Mouse (Mus musculus) embryonic facial prominence, embryonic 15.5 days (tissue): Measurements from ENCODE around the gene Nans. TPM values are rescaled to one million over a fixed set of nuclear protein-coding genes. Genes with fewer than 3 reads are reported as not detected.

Experiments
- ATAC-seq: fragments of 200-750 bp; cut with Nextera tagmentation; 2 replicates; pipeline ENCODE4 v1.8.0; 2017; ENCODE audit warnings: low read depth, moderate TSS enrichment; ENCODE audit not compliant: insufficient number of reproducible peaks, low FRiP score, low TSS enrichment
- H3K27ac ChIP-seq: fragments of 300-500 bp; sonication (generic); replicated peaks from 2 replicates; pipeline ENCODE4 v1.5.1; 2015; ENCODE audit warnings: mild to moderate bottlenecking, inconsistent platforms
- H3K27me3 ChIP-seq: fragments of 300-500 bp; sonication (generic); 2 replicates; pipeline ENCODE4 v1.6.1; 2015; ENCODE audit warnings: inconsistent platforms
- H3K36me3 ChIP-seq: fragments of 300-500 bp; sonication (generic); 2 replicates; pipeline ENCODE4 v1.6.1; 2015; ENCODE audit warnings: mild to moderate bottlenecking, inconsistent platforms
- H3K4me1 ChIP-seq: fragments of 300-500 bp; sonication (generic); 2 replicates; pipeline ENCODE4 v1.6.1; 2015; ENCODE audit warnings: inconsistent platforms
- H3K4me2 ChIP-seq: fragments of 300-500 bp; sonication (generic); replicated peaks from 2 replicates; pipeline ENCODE4 v1.6.1; 2015; ENCODE audit warnings: mild to moderate bottlenecking, inconsistent platforms
- H3K4me3 ChIP-seq: fragments of 300-500 bp; sonication (generic); replicated peaks from 2 replicates; pipeline ENCODE4 v1.5.1; 2015; ENCODE audit warnings: mild to moderate bottlenecking, inconsistent platforms
- H3K9ac ChIP-seq: fragments of 300-500 bp; sonication (generic); 2 replicates; pipeline ENCODE4 v1.6.1; 2015; ENCODE audit warnings: inconsistent platforms
- H3K9me3 ChIP-seq: fragments of 300-500 bp; sonication (generic); replicated peaks from 2 replicates; pipeline ENCODE4 v1.6.1; 2016; ENCODE audit warnings: inconsistent platforms
- WGBS: fragments of 180-500 bp; shearing (Covaris S2); methylation state at CpG from one replicate; pipeline ENCODE4 v1.1.7; 2015; 5-methylcytosine and 5-hydroxymethylcytosine counted together
- polyA plus RNA-seq: library from polyadenylated mRNA; unstranded; fragments of >200 nt; fragmentation: Nextera tagmentation; extraction: Ambion mirVana; gene quantifications from 2 replicates; pipeline ENCODE4 v1.2.1, GENCODE M21; 2015

Gene Nans
- polyA plus RNA-seq, 1 experiment from 2014 or later = 85.1 TPM

GRCm38 (mm10) chr4:46535094-46535830 lies 46.2 kb downstream of the Nans start:
- no peak overlapping the region for H3K27ac ChIP-seq
- H3K9ac ChIP-seq = peak overlapping the region; percentile 24; the same call in 1 of the 2 replicates
- ATAC-seq = no peak
- H3K27me3 ChIP-seq = peaks cover 43% of the 10 kb centered on the region
- no peaks in the 10 kb centered on the region for H3K9me3 ChIP-seq
- H3K4me3 ChIP-seq = peak overlapping the region; percentile 50
- peak overlapping the region; percentile 80 for H3K4me2 ChIP-seq
- 11% methylated on average over 16 of the region's 16 CpGs for WGBS
- H3K36me3 ChIP-seq = no peaks in the 10 kb centered on the region
- H3K4me1 ChIP-seq = peaks cover 20% of the 10 kb centered on the region

GRCm38 (mm10) chr4:46535840-46536361 lies 46.9 kb downstream of the Nans start, which contains the start of gene Trim14:
Trim14 (minus strand) TSS chr4:46536141.
- Histone ChIP-seq H3K36me3 (no peaks in the 10 kb centered on the region), H3K27ac (no peak within 1 kb of the TSS), H3K4me1 (peaks cover 20% of the 10 kb centered on the region), H3K9ac (peak within 1 kb of the TSS; percentile 24; the same call in 1 of the 2 replicates), H3K4me2 (peak within 1 kb of the TSS; percentile 80), H3K4me3 (peak within 1 kb of the TSS; percentile 50), H3K27me3 (peaks cover 43% of the 10 kb centered on the region), H3K9me3 (no peaks in the 10 kb centered on the region)
- ATAC-seq = 0 out of 2 replicates have a peak, but pooled peaks have one; percentile 30
- under 1% methylated on average over 46 of the region's 46 CpGs for WGBS

GRCm38 (mm10) chr4:46539167-46539566 lies 50.1 kb downstream of the Nans start:
- Histone ChIP-seq H3K9ac (no peak overlapping the region), H3K4me2 (no peak overlapping the region), H3K4me3 (no peak overlapping the region), H3K27me3 (peaks cover 32% of the 10 kb centered on the region), H3K9me3 (no peaks in the 10 kb centered on the region), H3K36me3 (no peaks in the 10 kb centered on the region), H3K27ac (no peak overlapping the region), H3K4me1 (peaks cover 17% of the 10 kb centered on the region)
- no peak for ATAC-seq
- WGBS = 50% methylated on average over 9 of the region's 9 CpGs

- H3K9me3 ChIP-seq = no peaks in the 10 kb centered on the region
- no peaks in the 10 kb centered on the region for H3K4me1 ChIP-seq
- peaks cover 7% of the 10 kb centered on the region for H3K27me3 ChIP-seq
- H3K27ac ChIP-seq = no peak overlapping the region
- H3K9ac ChIP-seq = no peak overlapping the region
- 48% methylated on average over 9 of the region's 9 CpGs for WGBS
- ATAC-seq = no peak
- no peak overlapping the region for H3K4me2 ChIP-seq
- H3K36me3 ChIP-seq = no peaks in the 10 kb centered on the region
- H3K4me3 ChIP-seq = no peak overlapping the region
Observed at GRCm38 (mm10) chr4:46541707-46542106, 52.7 kb downstream of the Nans start.

- Histone ChIP-seq H3K9me3 (no peaks in the 10 kb centered on the region), H3K27ac (no peak overlapping the region), H3K4me2 (no peak overlapping the region), H3K27me3 (no peaks in the 10 kb centered on the region), H3K9ac (no peak overlapping the region), H3K4me1 (0 out of 2 replicates have a peak, but pooled peaks cover 4% of the 10 kb centered on the region), H3K36me3 (no peaks in the 10 kb centered on the region), H3K4me3 (no peak overlapping the region)
- no peak for ATAC-seq
- 89% methylated on average over 13 of the region's 13 CpGs for WGBS
Observed at GRCm38 (mm10) chr4:46543366-46544050, 54.5 kb downstream of the Nans start.

- Histone ChIP-seq H3K27me3 (no peaks in the 10 kb centered on the region), H3K4me1 (0 out of 2 replicates have a peak, but pooled peaks cover 4% of the 10 kb centered on the region), H3K27ac (no peak overlapping the region), H3K9me3 (no peaks in the 10 kb centered on the region), H3K4me3 (no peak overlapping the region), H3K36me3 (no peaks in the 10 kb centered on the region), H3K9ac (no peak overlapping the region), H3K4me2 (no peak overlapping the region)
- whole genome bisulfite sequencing = 35% methylated on average over 1 of the region's 1 CpGs
- no peak for ATAC-seq
Observed at GRCm38 (mm10) chr4:46544313-46544712, 55.3 kb downstream of the Nans start.

GRCm38 (mm10) chr4:46545498-46545897 lies 56.5 kb downstream of the Nans start:
- no peak overlapping the region for H3K4me3 ChIP-seq
- H3K9ac ChIP-seq = no peak overlapping the region
- H3K9me3 ChIP-seq = no peaks in the 10 kb centered on the region
- no peak overlapping the region for H3K27ac ChIP-seq
- H3K4me2 ChIP-seq = no peak overlapping the region
- 0 out of 2 replicates have a peak, but pooled peaks cover 4% of the 10 kb centered on the region for H3K4me1 ChIP-seq
- no peak for ATAC-seq
- WGBS = 13% methylated on average over 9 of the region's 9 CpGs
- no peaks in the 10 kb centered on the region for H3K27me3 ChIP-seq
- H3K36me3 ChIP-seq = no peaks in the 10 kb centered on the region

GRCm38 (mm10) chr4:46546709-46547108 lies 57.7 kb downstream of the Nans start:
- H3K9me3 ChIP-seq = no peaks in the 10 kb centered on the region
- no peak overlapping the region for H3K4me3 ChIP-seq
- peak; percentile 43 for ATAC-seq
- no peak overlapping the region for H3K27ac ChIP-seq
- H3K4me1 ChIP-seq = 0 out of 2 replicates have a peak, but pooled peaks cover 4% of the 10 kb centered on the region
- no peak overlapping the region for H3K4me2 ChIP-seq
- 39% methylated on average over 6 of the region's 6 CpGs for WGBS
- no peak overlapping the region for H3K9ac ChIP-seq
- no peaks in the 10 kb centered on the region for H3K36me3 ChIP-seq
- H3K27me3 ChIP-seq = no peaks in the 10 kb centered on the region

GRCm38 (mm10) chr4:46549979-46550378 lies 60.9 kb downstream of the Nans start:
- Histone ChIP-seq H3K4me1 (peaks cover 15% of the 10 kb centered on the region; the same call in 1 of the 2 replicates), H3K4me2 (no peak overlapping the region), H3K27me3 (no peaks in the 10 kb centered on the region), H3K27ac (no peak overlapping the region), H3K9me3 (no peaks in the 10 kb centered on the region), H3K4me3 (no peak overlapping the region), H3K36me3 (no peaks in the 10 kb centered on the region), H3K9ac (no peak overlapping the region)
- ATAC-seq = no peak
- 69% methylated on average over 9 of the region's 10 CpGs for WGBS

- Histone ChIP-seq H3K4me1 (peaks cover 15% of the 10 kb centered on the region; the same call in 1 of the 2 replicates), H3K4me2 (no peak overlapping the region), H3K9me3 (no peaks in the 10 kb centered on the region), H3K27ac (no peak overlapping the region), H3K9ac (no peak overlapping the region), H3K36me3 (no peaks in the 10 kb centered on the region), H3K4me3 (no peak overlapping the region), H3K27me3 (no peaks in the 10 kb centered on the region)
- 43% methylated on average over 8 of the region's 8 CpGs for WGBS
- ATAC-seq = no peak
Observed at GRCm38 (mm10) chr4:46550406-46550805, 61.4 kb downstream of the Nans start.
